Mouse (Mus musculus) heart, embryonic 14.5 days (tissue): ENCODE measurements around the gene Ptgdr2. TPM values are rescaled to one million over a fixed set of nuclear protein-coding genes. Genes with fewer than 3 reads are reported as not detected.

Experiments
- ATAC-seq: fragments of 200-750 bp; cut with Nextera tagmentation; 2 replicates; pipeline ENCODE4 v1.8.0; 2017; ENCODE audit warnings: low read depth, moderate TSS enrichment; ENCODE audit not compliant: insufficient number of reproducible peaks, insufficient read depth, low FRiP score
- H3K27ac ChIP-seq, 2 experiments: fragments of 200-500 bp in 1 of 2; fragments of 300-500 bp in 1 of 2; sonication (generic) in 1 of 2; replicated peaks in 1 of 2; 2 replicates each; pipeline ENCODE4 v1.5.1; 2012 to 2014; ENCODE audit warnings: low read depth in 2 of 2, low read length in 2 of 2, control low read depth in 1 of 2, mild to moderate bottlenecking in 1 of 2, mixed read lengths in 1 of 2; ENCODE audit not compliant: control insufficient read depth in 1 of 2, insufficient read depth in 1 of 2
- H3K27me3 ChIP-seq: fragments of 300-500 bp; sonication (generic); 2 replicates; pipeline ENCODE4 v1.6.1; 2014; ENCODE audit warnings: mild to moderate bottlenecking, low read length, control low read depth; ENCODE audit not compliant: control insufficient read depth, insufficient read depth
- H3K36me3 ChIP-seq: fragments of 300-500 bp; sonication (generic); 2 replicates; pipeline ENCODE4 v1.6.1; 2014; ENCODE audit warnings: mild to moderate bottlenecking, control low read depth, low read length, mixed read lengths; ENCODE audit not compliant: control insufficient read depth, insufficient read depth
- H3K4me1 ChIP-seq, 2 experiments: fragments of 200-500 bp in 1 of 2; fragments of 300-500 bp in 1 of 2; sonication (generic) in 1 of 2; 2 replicates each; pipeline ENCODE4 v1.6.1; 2012 to 2014; ENCODE audit warnings: low read length in 2 of 2, control low read depth in 1 of 2, mixed read lengths in 1 of 2; ENCODE audit not compliant: control insufficient read depth in 2 of 2, insufficient read depth in 2 of 2
- H3K4me2 ChIP-seq: fragments of 300-500 bp; sonication (generic); 2 replicates; pipeline ENCODE4 v1.6.1; 2014; ENCODE audit warnings: mild to moderate bottlenecking, low read length
- H3K4me3 ChIP-seq, 2 experiments: fragments of 200-500 bp in 1 of 2; fragments of 300-500 bp in 1 of 2; sonication (generic) in 1 of 2; 2 replicates each; pipeline ENCODE4 v1.5.1; 2012 to 2014; ENCODE audit warnings: low read length in 2 of 2, mild to moderate bottlenecking in 2 of 2, control low read depth in 1 of 2, low read depth in 1 of 2, moderate library complexity in 1 of 2; ENCODE audit not compliant: control insufficient read depth in 1 of 2, insufficient read depth in 1 of 2
- H3K9ac ChIP-seq: fragments of 300-500 bp; sonication (generic); 2 replicates; pipeline ENCODE4 v1.6.1; 2014; ENCODE audit warnings: mild to moderate bottlenecking, low read length
- H3K9me3 ChIP-seq: fragments of 300-500 bp; sonication (generic); 2 replicates; pipeline ENCODE4 v1.6.1; 2016; ENCODE audit warnings: low read length, control low read depth; ENCODE audit not compliant: control insufficient read depth
- WGBS: fragments of 180-500 bp; shearing (Covaris S2); extraction: QIAGEN DNeasy Blood & Tissue Kit; methylation state at CpG from one replicate; pipeline ENCODE4 v1.1.7; 2014; 5-methylcytosine and 5-hydroxymethylcytosine counted together
- polyA plus RNA-seq: library from polyadenylated mRNA; unstranded; fragments of >200 nt; fragmentation: Nextera tagmentation; extraction: Ambion mirVana; gene quantifications from 2 replicates; pipeline ENCODE4 v1.2.1, GENCODE M21; 2014

Ptgdr2 gene
- polyA plus RNA-seq, 1 experiment from 2014 or later: 0.07 TPM

DNA sequence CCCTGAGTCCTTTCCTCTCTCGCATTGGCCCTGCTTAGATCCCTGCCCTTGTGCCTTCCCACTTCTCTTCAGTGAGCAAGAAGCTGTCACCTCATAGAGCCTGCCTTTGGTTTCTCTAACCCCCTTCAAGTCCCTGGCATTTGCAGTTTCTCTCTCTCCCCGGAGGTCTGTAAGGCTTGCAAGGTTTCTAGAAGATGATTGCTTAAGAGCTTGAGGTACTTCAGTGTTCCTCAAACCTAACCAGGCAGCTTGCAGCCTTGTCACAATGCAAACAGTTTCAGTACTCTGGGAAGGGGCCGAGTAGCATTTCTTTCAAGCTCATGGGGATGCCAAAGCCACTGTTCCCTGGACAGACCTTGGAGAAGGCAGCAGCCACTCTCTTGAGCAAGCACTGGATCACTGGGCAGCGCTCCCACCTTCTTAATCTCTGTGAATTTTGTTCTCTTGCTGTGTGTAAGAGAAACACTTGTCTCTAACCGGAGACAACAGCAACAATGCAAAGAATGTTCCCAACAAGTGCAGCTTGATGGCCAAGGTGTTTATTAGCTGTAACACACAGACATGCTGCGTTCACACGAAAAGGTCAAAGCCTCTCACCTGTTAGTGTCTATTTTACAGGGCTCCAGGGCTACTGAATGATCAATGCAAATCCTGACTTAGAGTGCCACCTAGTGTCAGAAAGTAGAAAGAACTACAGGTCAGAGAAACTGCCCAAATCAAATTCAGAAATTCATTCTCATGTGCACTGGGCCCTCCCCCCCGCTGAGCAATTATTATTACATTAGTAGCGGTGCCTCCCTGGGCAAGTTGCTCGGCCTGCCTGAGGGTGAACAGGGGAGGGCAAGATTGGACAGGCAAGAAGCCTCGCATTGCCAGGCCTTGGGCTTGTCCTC is 22.4 kb downstream of the Ptgdr2 start:
- Histone ChIP-seq H3K4me1 (peaks cover 0 to 2% of the 10 kb centered on the region in 2 experiments; a peak in 1 of 4 replicates), H3K9me3 (no peaks in the 10 kb centered on the region), H3K9ac (no peak overlapping the region), H3K4me2 (no peak overlapping the region), H3K27me3 (no peaks in the 10 kb centered on the region), H3K27ac (no peak overlapping the region), H3K36me3 (no peaks in the 10 kb centered on the region), H3K4me3 (no peak overlapping the region)
- WGBS: 30% methylated on average over 11 of the region's 11 CpGs
- no peak for ATAC-seq

DNA sequence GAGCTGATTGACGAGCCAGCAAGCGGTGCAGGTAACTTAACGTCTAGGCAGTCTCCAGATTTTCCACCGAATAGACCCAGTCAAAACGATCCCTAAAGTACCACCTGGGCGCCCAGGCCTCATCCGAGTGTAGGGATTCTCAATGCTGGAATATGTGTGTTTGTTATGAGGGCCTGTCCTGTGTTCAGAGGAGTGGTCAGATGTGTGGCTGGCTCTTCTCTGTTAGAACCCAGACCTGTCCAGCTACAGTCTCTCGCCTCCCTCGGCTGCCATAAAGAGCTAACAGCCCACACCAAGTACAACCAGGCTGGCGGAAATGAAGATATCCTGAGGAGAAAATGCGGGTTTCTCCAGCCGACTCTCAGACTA is 23.0 kb downstream of the Ptgdr2 start:
- 40% methylated on average over 12 of the region's 12 CpGs for WGBS
- Histone ChIP-seq H3K27ac (no peak overlapping the region), H3K27me3 (no peaks in the 10 kb centered on the region), H3K4me2 (no peak overlapping the region), H3K4me1 (peaks cover 0 to 2% of the 10 kb centered on the region in 2 experiments; a peak in 1 of 4 replicates), H3K9me3 (no peaks in the 10 kb centered on the region), H3K36me3 (no peaks in the 10 kb centered on the region), H3K4me3 (no peak overlapping the region), H3K9ac (no peak overlapping the region)
- 0 out of 2 replicates have a peak, but pooled peaks have one; percentile 7 for ATAC-seq

DNA sequence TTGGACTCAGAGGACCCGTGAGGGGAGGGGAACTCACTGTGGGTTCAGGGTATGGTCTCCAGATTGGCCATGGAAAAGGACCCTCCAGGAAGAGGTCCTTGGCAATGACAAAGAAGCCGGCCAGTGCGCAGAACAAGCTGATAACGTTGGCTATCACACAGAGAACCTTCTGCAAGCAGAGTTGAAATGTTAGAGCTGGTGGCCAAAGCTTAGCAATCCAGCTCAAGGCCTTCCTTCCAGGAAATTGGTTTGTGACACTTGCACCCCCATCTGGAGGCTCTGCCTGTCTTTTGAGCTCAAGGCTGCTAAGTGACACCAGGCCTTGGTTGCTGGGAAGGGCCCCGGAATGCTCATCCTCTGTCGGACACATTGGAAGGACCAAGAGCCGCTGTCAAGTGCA is 28.8 kb downstream of the Ptgdr2 start:
- Histone ChIP-seq H3K9me3 (peaks cover 5% of the 10 kb centered on the region; the same call in 1 of the 2 replicates), H3K27me3 (no peaks in the 10 kb centered on the region), H3K9ac (no peak overlapping the region), H3K27ac (no peak overlapping the region), H3K36me3 (no peaks in the 10 kb centered on the region), H3K4me3 (no peak overlapping the region), H3K4me1 (no peaks in the 10 kb centered on the region), H3K4me2 (no peak overlapping the region)
- ATAC-seq: no peak
- 81% methylated on average over 7 of the region's 7 CpGs for WGBS

- WGBS: 83% methylated on average over 7 of the region's 7 CpGs
- no peaks in the 10 kb centered on the region for H3K4me1 ChIP-seq
- H3K9me3 ChIP-seq: peaks cover 12% of the 10 kb centered on the region
- no peaks in the 10 kb centered on the region for H3K27me3 ChIP-seq
- no peak overlapping the region for H3K27ac ChIP-seq
- no peak overlapping the region for H3K9ac ChIP-seq
- H3K4me3 ChIP-seq: no peak overlapping the region
- no peak overlapping the region for H3K4me2 ChIP-seq
- no peaks in the 10 kb centered on the region for H3K36me3 ChIP-seq
- no peak for ATAC-seq
These were observed 31.6 kb downstream of the Ptgdr2 start for GRCm38 (mm10) chr19:10968578-10968977.

DNA sequence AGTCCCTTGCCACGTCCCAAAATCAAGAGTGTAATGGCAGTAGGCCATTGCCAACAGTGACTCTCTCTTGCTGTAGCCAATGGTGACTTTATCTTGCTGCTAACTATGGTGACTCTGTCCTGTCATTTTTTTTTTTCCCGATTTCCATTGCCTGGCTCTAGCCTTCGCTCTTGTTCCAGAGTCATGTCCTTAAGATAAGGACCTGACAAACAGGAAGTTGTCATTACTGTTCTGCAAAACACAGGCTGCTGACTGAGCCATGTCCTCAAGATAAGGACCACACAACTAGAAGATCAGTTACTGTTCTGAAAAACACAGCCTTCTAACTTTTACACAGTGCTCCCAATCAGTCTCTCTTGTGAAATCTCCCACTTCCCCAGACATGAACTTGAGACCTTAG is 33.5 kb downstream of the Ptgdr2 start:
- Histone ChIP-seq H3K27me3 (no peaks in the 10 kb centered on the region), H3K9me3 (peaks cover 12% of the 10 kb centered on the region), H3K4me1 (no peaks in the 10 kb centered on the region), H3K4me2 (no peak overlapping the region), H3K4me3 (no peak overlapping the region), H3K9ac (no peak overlapping the region), H3K36me3 (no peaks in the 10 kb centered on the region), H3K27ac (no peak overlapping the region)
- 25% methylated on average over 3 of the region's 3 CpGs for WGBS
- ATAC-seq: no peak

DNA sequence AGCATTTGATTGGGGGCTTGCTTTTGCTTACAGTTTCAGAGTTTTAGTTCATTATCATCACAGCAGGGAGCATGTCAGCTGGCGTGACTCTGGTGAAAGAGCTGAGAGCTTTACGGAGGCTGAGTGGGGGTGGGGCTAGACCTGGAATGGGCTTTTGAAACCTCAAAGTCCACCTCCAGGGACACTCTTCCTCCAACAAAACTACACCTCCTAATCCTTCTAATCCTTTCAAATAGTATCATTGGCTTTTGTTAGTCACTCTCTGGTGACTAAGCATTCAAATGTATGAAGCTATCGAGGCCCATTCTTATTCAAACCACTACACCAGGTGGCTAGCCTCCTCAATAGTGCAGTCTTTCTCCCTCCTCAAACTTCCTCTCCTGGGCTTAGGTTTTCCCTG is 35.7 kb downstream of the Ptgdr2 start:
- WGBS: 49% methylated on average over 3 of the region's 3 CpGs
- H3K4me1 ChIP-seq: no peaks in the 10 kb centered on the region
- H3K27ac ChIP-seq: no peak overlapping the region
- peaks cover 8% of the 10 kb centered on the region for H3K9me3 ChIP-seq
- no peak overlapping the region for H3K4me2 ChIP-seq
- no peaks in the 10 kb centered on the region for H3K36me3 ChIP-seq
- no peak overlapping the region for H3K4me3 ChIP-seq
- ATAC-seq: no peak
- H3K9ac ChIP-seq: no peak overlapping the region
- H3K27me3 ChIP-seq: no peaks in the 10 kb centered on the region

DNA sequence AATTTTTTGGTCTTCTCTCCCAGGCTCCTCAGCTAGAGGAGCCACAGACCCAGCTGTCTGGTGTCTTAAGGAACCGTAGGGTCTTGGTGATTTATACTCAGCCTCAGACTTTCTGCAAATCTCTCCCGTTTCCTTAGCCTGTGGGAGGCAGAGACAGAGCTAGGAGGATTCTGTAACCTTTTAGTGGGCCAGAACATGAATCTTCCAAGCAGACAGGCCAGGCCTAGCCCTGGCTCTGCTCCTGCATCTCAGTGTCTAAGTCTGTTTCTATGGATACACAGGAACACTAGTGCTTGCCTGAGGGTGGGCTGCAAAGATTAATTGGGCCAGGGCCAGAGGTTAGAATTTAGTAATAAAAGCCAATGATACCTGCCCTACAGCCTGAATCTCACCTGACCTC is 36.2 kb downstream of the Ptgdr2 start:
- H3K4me2 ChIP-seq: no peak overlapping the region
- H3K27ac ChIP-seq: no peak overlapping the region
- no peaks in the 10 kb centered on the region for H3K36me3 ChIP-seq
- ATAC-seq: no peak
- H3K9me3 ChIP-seq: peaks cover 8% of the 10 kb centered on the region
- 56% methylated on average over 2 of the region's 2 CpGs for WGBS
- H3K4me1 ChIP-seq: no peaks in the 10 kb centered on the region
- no peak overlapping the region for H3K4me3 ChIP-seq
- H3K9ac ChIP-seq: no peak overlapping the region
- no peaks in the 10 kb centered on the region for H3K27me3 ChIP-seq
